Mouse (Mus musculus): ENCODE measurements around the gene Ttc6. TPM values are rescaled to one million over a fixed set of nuclear protein-coding genes. Genes with fewer than 3 reads are reported as not detected.
A peak's percentile ranks its signal among the peaks of the same experiment; 100 is the strongest.

The Ttc6 gene
- polyA plus RNA-seq, 1 experiment: not detected

DNA sequence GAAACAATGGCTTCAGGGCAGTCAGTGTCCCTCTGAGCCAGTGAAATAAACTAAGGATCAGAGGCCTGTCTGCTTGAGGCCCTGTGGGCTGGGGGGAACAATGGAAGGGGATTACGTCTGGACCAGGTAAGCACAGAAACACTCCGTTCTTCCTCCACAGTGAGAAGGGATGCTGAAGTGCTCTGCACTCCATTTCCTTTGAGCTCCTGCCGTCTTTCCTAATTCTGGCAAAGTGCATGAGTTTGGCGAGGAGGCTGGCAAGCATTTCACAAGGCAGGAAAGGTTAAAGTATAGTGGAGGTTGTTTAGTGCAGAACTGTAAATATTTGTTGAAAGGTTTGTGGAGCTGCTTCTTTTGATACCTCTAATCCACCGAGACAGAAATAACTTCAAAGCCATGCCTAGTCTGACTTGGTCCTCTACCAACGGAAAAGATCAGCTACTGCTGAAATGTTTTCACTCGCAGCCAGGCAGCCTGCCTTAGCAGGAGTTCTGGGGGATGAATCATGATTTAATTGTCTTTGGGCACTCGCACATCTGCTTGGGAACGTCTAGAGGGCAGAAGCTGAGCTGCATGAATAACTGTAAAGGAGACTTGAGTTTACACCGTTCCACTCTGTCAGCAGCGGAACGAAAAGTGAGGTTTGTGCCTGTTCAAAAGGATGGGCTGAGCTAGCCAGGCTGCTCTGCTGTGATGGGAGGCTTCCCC lies 212.5 kb downstream of the Ttc6 start:
- no peaks in the 10 kb centered on the region for H3K27me3 ChIP-seq (ENCODE audit: control insufficient read depth, insufficient read depth, insufficient read length)

DNA sequence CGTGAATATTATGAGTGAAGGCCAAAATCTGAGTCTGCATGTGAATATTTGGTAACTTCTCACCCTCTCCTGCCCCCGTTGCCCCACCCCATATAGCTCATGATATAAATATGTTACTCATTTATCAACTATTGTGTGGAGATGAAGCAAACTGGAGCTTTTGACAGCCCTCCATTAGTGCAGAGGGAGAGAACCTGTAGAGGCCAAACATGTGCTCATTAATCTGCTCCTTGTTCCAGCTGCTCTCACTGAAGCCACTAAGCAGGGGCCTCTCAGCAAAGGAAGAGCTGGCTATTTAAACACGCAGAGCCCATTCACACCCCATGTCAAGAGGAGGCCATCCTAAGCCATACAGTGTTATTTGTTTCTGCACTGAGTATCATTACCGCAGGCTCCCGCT lies 218.0 kb downstream of the Ttc6 start:
- Histone ChIP-seq H3K36me3 (ENCODE audit: control insufficient read depth, insufficient read depth) (no peaks in the 10 kb centered on the region), H3K4me3 (ENCODE audit: insufficient read depth, poor library complexity, severe bottlenecking) (no peak overlapping the region), H3K79me2 (ENCODE audit: control insufficient read depth, insufficient read depth) (no peaks in the 10 kb centered on the region), H3K27me3 (ENCODE audit: control insufficient read depth, insufficient read depth, insufficient read length) (no peaks in the 10 kb centered on the region), H3ac (ENCODE audit: control insufficient read depth, insufficient read length, low read depth) (no peak overlapping the region), H3K79me3 (ENCODE audit: low read depth) (no peaks in the 10 kb centered on the region)
- no peak for TF ChIP-seq MYOG (IDR thresholded peaks at IDR 0.05; ENCODE audit: control insufficient read depth, extremely low read depth, insufficient read length)
- TF ChIP-seq MAX (IDR thresholded peaks at IDR 0.05): no peak
- no peak for TF ChIP-seq MYOD1 (IDR thresholded peaks at IDR 0.05; ENCODE audit: control insufficient read depth, insufficient read length, low read depth)
- no peak for TF ChIP-seq FOSL1 (IDR thresholded peaks at IDR 0.05; ENCODE audit: insufficient read depth, low read length, poor library complexity, severe bottlenecking)
- TF ChIP-seq USF1 (IDR thresholded peaks at IDR 0.05; ENCODE audit: low read depth): no peak
- no peak for TF ChIP-seq CEBPB (IDR thresholded peaks at IDR 0.05; ENCODE audit: low read depth)
- TF ChIP-seq CTCF (IDR thresholded peaks at IDR 0.05; ENCODE audit: control insufficient read depth, insufficient read depth, insufficient read length): no peak

More for the DNA sequence above, 212.5 kb downstream of the Ttc6 start:
- Histone ChIP-seq H3K4me3 (ENCODE audit: insufficient read depth, poor library complexity, severe bottlenecking) (no peak overlapping the region), H3K36me3 (ENCODE audit: control insufficient read depth, insufficient read depth) (no peaks in the 10 kb centered on the region), H3ac (ENCODE audit: control insufficient read depth, insufficient read length, low read depth) (no peak overlapping the region), H3K79me3 (ENCODE audit: low read depth) (no peaks in the 10 kb centered on the region), H3K79me2 (ENCODE audit: control insufficient read depth, insufficient read depth) (no peaks in the 10 kb centered on the region)
- TF ChIP-seq USF1 (IDR thresholded peaks at IDR 0.05; ENCODE audit: low read depth): no peak
- no peak for TF ChIP-seq FOSL1 (IDR thresholded peaks at IDR 0.05; ENCODE audit: insufficient read depth, low read length, poor library complexity, severe bottlenecking)
- no peak for TF ChIP-seq MAX (IDR thresholded peaks at IDR 0.05)
- no peak for TF ChIP-seq MYOG (IDR thresholded peaks at IDR 0.05; ENCODE audit: control insufficient read depth, extremely low read depth, insufficient read length)

DNA sequence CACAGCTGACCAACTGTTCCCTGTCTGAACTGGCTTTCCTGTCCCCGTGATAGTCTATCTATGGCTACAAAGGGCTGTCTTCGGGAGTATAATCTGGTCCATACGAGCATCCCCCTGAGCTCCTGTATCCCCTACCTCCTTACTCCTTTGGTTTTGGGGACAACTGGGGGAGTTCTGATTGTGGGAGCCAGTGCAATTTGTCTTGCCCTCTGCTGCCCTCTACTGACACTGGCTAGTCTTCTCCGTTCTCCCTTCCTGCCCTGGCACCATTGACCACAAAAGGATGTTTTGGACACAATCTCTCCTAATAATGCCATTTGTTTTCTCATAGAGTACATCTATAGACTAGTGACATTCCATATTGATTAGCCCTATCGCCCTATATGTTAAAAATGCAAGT lies 223.6 kb downstream of the Ttc6 start:
- no peaks in the 10 kb centered on the region for H3K36me3 ChIP-seq (ENCODE audit: control insufficient read depth, insufficient read depth)
- H3K79me2 ChIP-seq (ENCODE audit: control insufficient read depth, insufficient read depth): no peaks in the 10 kb centered on the region
- TF ChIP-seq MAX (IDR thresholded peaks at IDR 0.05): no peak
- peak; percentile 6 for TF ChIP-seq CTCF (IDR thresholded peaks at IDR 0.05; ENCODE audit: control insufficient read depth, insufficient read depth, insufficient read length)
- no peak overlapping the region for H3ac ChIP-seq (ENCODE audit: control insufficient read depth, insufficient read length, low read depth)
- H3K27me3 ChIP-seq (ENCODE audit: control insufficient read depth, insufficient read depth, insufficient read length): no peaks in the 10 kb centered on the region
- no peak overlapping the region for H3K4me3 ChIP-seq (ENCODE audit: insufficient read depth, poor library complexity, severe bottlenecking)
- H3K79me3 ChIP-seq (ENCODE audit: low read depth): no peaks in the 10 kb centered on the region

Other genes starting within 250 kb of the Ttc6 start
- gene Foxa1, start 17.2 kb upstream of the Ttc6 start, polyA plus RNA-seq (2012; fragmentation: generic; extraction: Trizol): not detected

All from C2C12 (cell line).